ENCODE assay signal across 9 mouse cellular contexts in the genomic region with DNA sequence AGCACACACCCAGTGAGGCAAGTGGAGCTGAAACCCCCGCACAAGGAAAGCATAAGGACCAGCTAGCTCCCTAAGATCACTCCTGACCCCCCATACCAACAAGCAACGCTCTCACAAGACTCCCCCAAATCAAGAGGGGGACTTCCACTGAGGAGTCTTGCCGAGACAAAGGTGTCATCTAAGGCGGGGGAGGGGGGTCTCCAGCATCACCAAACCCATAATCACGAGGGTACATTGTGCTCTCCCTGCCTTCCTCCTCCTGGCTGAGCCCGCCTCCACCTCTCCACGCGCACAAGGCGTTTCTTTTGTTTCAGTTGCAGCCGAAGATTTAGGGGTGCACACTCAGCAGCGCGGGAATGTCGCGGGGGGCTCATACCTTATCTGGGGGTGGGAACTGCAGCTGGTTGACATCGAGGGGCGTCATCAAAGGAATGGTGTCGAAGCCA. TPM values are rescaled to one million over a fixed set of nuclear protein-coding genes. Genes with fewer than 3 reads are reported as not detected.
DNase-seq lines count a peak whose midpoint lies in the region; ATAC-seq and TF ChIP-seq lines count a peak whose summit lies in the region.
"Had no signal": no experiment of that assay in that cellular context is flagged by ENCODE, and none has a peak within 500 bp of the region (broad histone marks: within the 10 kb centered on the region; RNA-seq: fewer than 3 reads in every experiment).

No protein-coding gene starts in this region.

- no peak for DNase-seq in layer of hippocampus, adult 2 months (ENCODE audit: low spot score in 2 of 2)
- no peak for DNase-seq in layer of hippocampus, adult 8-10 months (ENCODE audit: low spot score in 2 of 2)
- peak; percentile 58 to 64 for DNase-seq in cerebellum, postnatal 14 days
- DNase-seq in frontal cortex, postnatal 14 days (ENCODE audit: low spot score in 2 of 2): peak; percentile 51 to 60
- no peak for DNase-seq in MN1 (ENCODE audit: low spot score)
- DNase-seq in thymus, adult 18-20 months: no peak

- H3K4me1 ChIP-seq in liver, embryonic 15.5 days (replicated peaks): no peaks in the 10 kb centered on the region
- 0 out of 2 replicates have a peak, but pooled peaks cover 4% of the 10 kb centered on the region for H3K4me1 ChIP-seq in stomach, embryonic 14.5 days (ENCODE audit: control insufficient read depth, insufficient read depth, low read length)

- H3K27me3 ChIP-seq in liver, embryonic 15.5 days: peaks cover 65% of the 10 kb centered on the region
- 0 out of 2 replicates have a peak, but pooled peaks cover 2% of the 10 kb centered on the region for H3K27me3 ChIP-seq in stomach, embryonic 14.5 days (ENCODE audit: control insufficient read depth, insufficient read depth, low read length)

- no peaks in the 10 kb centered on the region for H3K9me3 ChIP-seq in liver, embryonic 15.5 days (replicated peaks)
- H3K9me3 ChIP-seq in stomach, embryonic 14.5 days (ENCODE audit: control insufficient read depth, low read depth, low read length): no peaks in the 10 kb centered on the region

- H3K27ac ChIP-seq in layer of hippocampus, adult 2 months: peak overlapping the region; percentile 98
- no peak overlapping the region for H3K27ac ChIP-seq in liver, embryonic 15.5 days (replicated peaks)
- H3K27ac ChIP-seq in stomach, embryonic 14.5 days (ENCODE audit: low read length): no peak overlapping the region
- H3K27ac ChIP-seq: macrophage had no signal

- H3K4me3 ChIP-seq in layer of hippocampus, adult 2 months: peak overlapping the region; percentile 81
- peak overlapping the region; percentile 43 for H3K4me3 ChIP-seq in liver, embryonic 15.5 days (replicated peaks)
- peak overlapping the region; percentile 77 for H3K4me3 ChIP-seq in stomach, embryonic 14.5 days (ENCODE audit: low read depth, low read length)

- H3K36me3 ChIP-seq in liver, embryonic 15.5 days (replicated peaks): no peaks in the 10 kb centered on the region
- peaks cover 14% of the 10 kb centered on the region for H3K36me3 ChIP-seq in stomach, embryonic 14.5 days (ENCODE audit: control insufficient read depth, insufficient read depth, low read length)

- H3K9ac ChIP-seq in liver, embryonic 15.5 days: no peak overlapping the region
- peak overlapping the region; percentile 58 for H3K9ac ChIP-seq in stomach, embryonic 14.5 days (replicated peaks; ENCODE audit: low read depth, low read length)

- WGBS in liver, embryonic 15.5 days (ENCODE audit: insufficient replicate concordance): 9% methylated on average over 17 of the region's 17 CpGs
- 3% methylated on average over 17 of the region's 17 CpGs for WGBS in stomach, embryonic 14.5 days

- no peak for TF ChIP-seq CTCF in layer of hippocampus, adult 2 months (conservative IDR thresholded peaks at IDR 0.05)

- no peak for ATAC-seq in liver, embryonic 15.5 days (ENCODE audit: insufficient read depth)
- peak; percentile 12; the same call in 1 of the 2 replicates for ATAC-seq in stomach, embryonic 14.5 days (ENCODE audit: insufficient number of reproducible peaks, insufficient read depth, low FRiP score, low read depth)

- H3K4me2 ChIP-seq in liver, embryonic 15.5 days: peak overlapping the region; percentile 56
- peak overlapping the region; percentile 73 for H3K4me2 ChIP-seq in stomach, embryonic 14.5 days (replicated peaks; ENCODE audit: low read depth, low read length)

RNA-seq across cellular contexts. Expression of gene Nsg1, which starts 1.2 kb away (rescaled TPM):
- total RNA-seq in layer of hippocampus, adult 2 months (2021): 100 to 1,000 TPM; 421 to 427 TPM
- 100 to 1,000 TPM; 361 to 451 (median 407) TPM for total RNA-seq in layer of hippocampus, adult 8-10 months (2022)
- 3.2 and 4.0 TPM in 2 replicates for polyA plus RNA-seq in liver, embryonic 15.5 days (2015; fragmentation: Nextera tagmentation; extraction: Ambion mirVana)
- polyA plus RNA-seq in stomach, embryonic 14.5 days (2014; fragmentation: Nextera tagmentation; extraction: Ambion mirVana): 21.9 and 22.2 TPM in 2 replicates
- polyA plus RNA-seq: macrophage had no signal

Comparison
In these comparisons a context has a peak if more than half of its experiments do, and no peak if none do; other contexts are left out.
1. DNase-seq: peak in cerebellum, postnatal 14 days (2 of 2) and frontal cortex, postnatal 14 days (2 of 2); none in layer of hippocampus, adult 2 months (0 of 2), layer of hippocampus, adult 8-10 months (0 of 2), MN1 (single experiment) and thymus, adult 18-20 months (0 of 2).
2. Peak in every context shown above with its lines, with median percentiles within 50 percentile points of each other: H3K4me3 ChIP-seq.